Mouse (Mus musculus): ENCODE data around the gene Gm6525. TPM values are rescaled to one million over a fixed set of nuclear protein-coding genes. Genes with fewer than 3 reads are reported as not detected.

Gene Gm6525
- 1.2 and 1.7 TPM in 2 replicates for polyA plus RNA-seq (2014; fragmentation: Nextera tagmentation; extraction: Ambion mirVana)

DNA sequence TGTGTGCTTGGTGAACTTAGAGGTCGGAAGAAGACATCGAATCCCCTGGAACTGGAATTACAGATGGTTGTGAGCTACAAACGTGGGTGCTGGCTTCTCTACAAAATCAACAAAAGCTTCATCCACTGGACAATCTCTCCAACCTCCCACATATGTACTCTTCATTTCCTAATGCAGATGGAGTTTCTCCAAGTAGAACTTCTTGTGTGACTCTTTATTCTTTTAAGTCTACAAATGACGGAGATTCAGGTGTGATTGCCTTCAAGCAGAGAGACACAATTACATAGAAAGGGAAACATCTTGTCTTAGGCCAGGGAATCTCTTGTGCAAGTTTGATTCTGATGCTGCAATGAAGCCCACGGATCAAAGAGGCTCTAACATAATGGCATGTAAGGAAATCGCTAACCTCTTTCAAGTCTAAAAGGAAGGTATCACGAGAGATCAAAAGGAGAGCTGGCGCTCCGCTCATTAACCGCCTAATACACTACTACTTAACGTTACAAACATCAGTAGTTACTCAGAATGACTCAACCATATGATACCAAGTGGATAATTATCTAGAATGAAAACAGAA lies at the start of gene Gm6525:
Gm6525 (plus strand) TSS at position 524 of the 574 bp plus-strand sequence.
- WGBS: 89% methylated on average over 11 of the region's 11 CpGs

DNA sequence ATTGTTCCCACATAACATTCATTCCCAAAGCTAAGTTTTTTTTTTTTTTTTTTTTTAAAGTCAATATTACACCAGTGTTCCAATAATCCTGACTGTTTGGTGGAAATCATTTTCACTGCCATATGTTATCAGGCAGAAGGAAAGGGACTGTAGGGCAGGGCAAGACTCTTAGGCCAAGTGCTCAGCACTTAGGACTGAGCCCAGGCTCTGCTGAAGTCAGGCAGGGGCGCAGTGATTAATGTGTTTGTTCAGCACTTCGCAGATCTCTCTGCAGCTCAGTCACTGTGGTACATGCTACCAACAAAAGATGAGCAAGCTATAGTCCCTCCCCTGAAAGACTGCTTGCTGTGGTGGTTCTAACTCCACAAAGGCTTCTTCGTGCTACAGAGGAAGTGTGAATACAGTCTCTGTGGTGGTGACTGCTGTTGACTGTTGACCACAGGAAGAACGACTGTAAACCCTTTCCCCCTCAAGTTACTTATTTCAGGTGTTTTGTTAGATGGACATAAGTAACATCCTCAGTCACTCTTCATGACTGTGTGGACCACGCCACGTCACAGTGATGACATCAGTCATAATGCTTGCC lies 48.1 kb upstream of the Gm6525 start:
- no peak overlapping the region for H3K9ac ChIP-seq (replicated peaks; ENCODE audit: low read depth, low read length)
- WGBS: 56% methylated on average over 6 of the region's 6 CpGs
- H3K27ac ChIP-seq (ENCODE audit: low read length): no peak overlapping the region

More for the DNA sequence above, at the start of gene Gm6525:
- Histone ChIP-seq H3K9ac (replicated peaks; ENCODE audit: low read depth, low read length) (no peak within 1 kb of the TSS), H3K9me3 (ENCODE audit: control insufficient read depth, low read depth, low read length) (no peaks in the 10 kb centered on the region), H3K27ac (ENCODE audit: low read length) (no peak within 1 kb of the TSS), H3K36me3 (ENCODE audit: control insufficient read depth, insufficient read depth, low read length) (no peaks in the 10 kb centered on the region), H3K4me2 (replicated peaks; ENCODE audit: low read depth, low read length) (no peak within 1 kb of the TSS), H3K4me3 (ENCODE audit: low read depth, low read length) (no peak within 1 kb of the TSS), H3K27me3 (ENCODE audit: control insufficient read depth, insufficient read depth, low read length) (no peaks in the 10 kb centered on the region), H3K4me1 (ENCODE audit: control insufficient read depth, insufficient read depth, low read length) (no peaks in the 10 kb centered on the region)
- no peak for ATAC-seq (ENCODE audit: insufficient number of reproducible peaks, insufficient read depth, low FRiP score, low read depth)

DNA sequence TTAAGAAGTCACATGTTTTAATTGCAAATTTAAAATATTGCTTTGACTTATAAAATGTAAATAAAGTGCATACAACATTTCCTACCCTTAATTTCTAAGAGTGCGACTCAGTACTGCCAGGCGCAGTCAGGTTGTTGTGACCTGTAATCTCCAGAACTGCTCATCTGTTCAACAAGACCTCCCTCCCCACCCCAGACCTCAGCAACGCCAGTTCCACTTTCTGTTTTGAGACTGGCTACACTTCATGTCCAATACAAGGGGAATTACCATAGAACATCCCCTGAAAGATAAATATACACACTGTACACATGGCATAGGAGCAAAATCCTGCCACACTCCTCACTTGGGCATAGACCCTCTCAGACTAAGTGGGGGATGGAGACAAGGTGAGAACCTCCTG lies 47.2 kb upstream of the Gm6525 start:
- Histone ChIP-seq H3K27ac (ENCODE audit: low read length) (no peak overlapping the region), H3K4me2 (replicated peaks; ENCODE audit: low read depth, low read length) (no peak overlapping the region), H3K36me3 (ENCODE audit: control insufficient read depth, insufficient read depth, low read length) (no peaks in the 10 kb centered on the region), H3K9me3 (ENCODE audit: control insufficient read depth, low read depth, low read length) (no peaks in the 10 kb centered on the region), H3K4me3 (ENCODE audit: low read depth, low read length) (no peak overlapping the region), H3K4me1 (ENCODE audit: control insufficient read depth, insufficient read depth, low read length) (peaks cover 11% of the 10 kb centered on the region; the same call in 1 of the 2 replicates), H3K9ac (replicated peaks; ENCODE audit: low read depth, low read length) (no peak overlapping the region), H3K27me3 (ENCODE audit: control insufficient read depth, insufficient read depth, low read length) (no peaks in the 10 kb centered on the region)
- 83% methylated on average over 3 of the region's 3 CpGs for WGBS
- ATAC-seq (ENCODE audit: insufficient number of reproducible peaks, insufficient read depth, low FRiP score, low read depth): no peak

More for the DNA sequence above, 48.1 kb upstream of the Gm6525 start:
- H3K36me3 ChIP-seq (ENCODE audit: control insufficient read depth, insufficient read depth, low read length): no peaks in the 10 kb centered on the region
- no peak overlapping the region for H3K4me2 ChIP-seq (replicated peaks; ENCODE audit: low read depth, low read length)
- ATAC-seq (ENCODE audit: insufficient number of reproducible peaks, insufficient read depth, low FRiP score, low read depth): no peak
- no peaks in the 10 kb centered on the region for H3K9me3 ChIP-seq (ENCODE audit: control insufficient read depth, low read depth, low read length)
- no peak overlapping the region for H3K4me3 ChIP-seq (ENCODE audit: low read depth, low read length)
- H3K27me3 ChIP-seq (ENCODE audit: control insufficient read depth, insufficient read depth, low read length): no peaks in the 10 kb centered on the region
- H3K4me1 ChIP-seq (ENCODE audit: control insufficient read depth, insufficient read depth, low read length): peaks cover 9% of the 10 kb centered on the region; the same call in 1 of the 2 replicates

DNA sequence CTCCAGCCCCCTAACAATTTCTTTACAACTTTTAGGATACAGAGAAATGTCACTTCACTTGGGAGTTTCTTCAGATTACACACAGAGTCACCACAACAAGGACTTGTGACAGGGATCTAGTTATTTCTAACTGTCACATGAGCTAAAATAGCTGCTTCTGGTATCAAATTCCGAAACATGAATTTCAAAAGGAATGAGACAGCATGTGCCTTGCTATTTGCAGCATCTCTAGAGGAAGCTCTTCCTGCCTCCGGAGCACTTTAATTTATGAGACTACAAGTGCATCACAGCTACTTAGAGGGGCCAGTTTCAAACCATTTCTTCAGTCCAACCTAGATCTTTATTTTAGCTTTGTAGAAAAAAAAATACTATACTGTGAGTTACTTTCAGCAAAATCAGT lies 46.5 kb upstream of the Gm6525 start:
- ATAC-seq (ENCODE audit: insufficient number of reproducible peaks, insufficient read depth, low FRiP score, low read depth): no peak
- H3K27me3 ChIP-seq (ENCODE audit: control insufficient read depth, insufficient read depth, low read length): no peaks in the 10 kb centered on the region
- H3K9me3 ChIP-seq (ENCODE audit: control insufficient read depth, low read depth, low read length): no peaks in the 10 kb centered on the region
- no peak overlapping the region for H3K4me3 ChIP-seq (ENCODE audit: low read depth, low read length)
- H3K9ac ChIP-seq (replicated peaks; ENCODE audit: low read depth, low read length): no peak overlapping the region
- peaks cover 11% of the 10 kb centered on the region; the same call in 1 of the 2 replicates for H3K4me1 ChIP-seq (ENCODE audit: control insufficient read depth, insufficient read depth, low read length)
- no peak overlapping the region for H3K4me2 ChIP-seq (replicated peaks; ENCODE audit: low read depth, low read length)
- no peaks in the 10 kb centered on the region for H3K36me3 ChIP-seq (ENCODE audit: control insufficient read depth, insufficient read depth, low read length)
- WGBS: 73% methylated on average over 2 of the region's 2 CpGs
- no peak overlapping the region for H3K27ac ChIP-seq (ENCODE audit: low read length)

DNA sequence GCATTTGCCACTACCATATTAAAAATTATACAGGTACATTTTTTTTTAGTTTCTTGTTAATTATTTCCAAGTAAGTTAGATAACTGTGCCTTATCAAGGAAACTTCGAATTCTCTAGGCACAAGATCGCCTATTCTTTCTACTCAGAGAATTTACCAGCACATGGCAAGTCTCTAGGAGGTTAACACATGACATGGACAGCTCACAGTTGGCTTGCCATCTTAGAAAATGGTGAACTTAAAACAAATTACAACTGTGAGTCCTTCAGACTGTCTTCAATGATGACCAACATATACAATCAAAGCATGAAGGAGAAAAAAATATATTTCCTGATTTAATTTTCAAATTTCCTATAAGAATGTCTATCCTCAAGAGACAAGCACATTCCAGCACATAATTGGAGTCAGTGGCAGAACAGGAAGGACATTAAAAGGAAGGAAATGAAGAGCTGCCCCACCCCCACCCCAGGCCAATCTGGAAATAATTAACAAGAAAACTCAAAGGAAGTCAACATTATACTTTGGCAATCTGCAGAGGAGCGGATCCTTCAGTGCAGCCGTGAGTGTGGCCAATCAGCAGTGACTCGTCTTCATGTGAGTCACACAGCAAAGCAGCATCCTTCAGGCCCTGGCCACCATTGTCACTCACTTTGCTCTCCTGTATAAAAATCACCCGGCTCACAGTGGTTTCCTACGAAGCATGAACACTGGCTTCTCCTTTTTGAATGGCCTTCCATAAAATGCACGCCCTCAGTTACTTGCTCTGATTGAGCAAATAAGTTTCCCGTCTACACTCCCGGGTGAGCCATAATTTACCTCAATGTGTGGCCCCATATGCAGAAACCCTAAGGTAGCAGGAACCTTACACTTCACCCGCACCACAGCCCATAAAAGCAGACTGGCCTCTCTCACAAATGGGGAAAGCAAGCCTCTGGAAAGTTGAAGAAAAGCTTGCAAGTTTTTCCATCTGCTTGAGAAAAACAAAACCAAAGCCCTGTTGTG lies 44.7 kb upstream of the Gm6525 start:
- Histone ChIP-seq H3K9me3 (ENCODE audit: control insufficient read depth, low read depth, low read length) (no peaks in the 10 kb centered on the region), H3K4me1 (ENCODE audit: control insufficient read depth, insufficient read depth, low read length) (peaks cover 11% of the 10 kb centered on the region; the same call in 1 of the 2 replicates), H3K36me3 (ENCODE audit: control insufficient read depth, insufficient read depth, low read length) (no peaks in the 10 kb centered on the region), H3K4me2 (replicated peaks; ENCODE audit: low read depth, low read length) (no peak overlapping the region), H3K27ac (ENCODE audit: low read length) (no peak overlapping the region), H3K9ac (replicated peaks; ENCODE audit: low read depth, low read length) (no peak overlapping the region), H3K27me3 (ENCODE audit: control insufficient read depth, insufficient read depth, low read length) (no peaks in the 10 kb centered on the region), H3K4me3 (ENCODE audit: low read depth, low read length) (no peak overlapping the region)
- ATAC-seq (ENCODE audit: insufficient number of reproducible peaks, insufficient read depth, low FRiP score, low read depth): peak; percentile 46; the same call in 1 of the 2 replicates
- 63% methylated on average over 11 of the region's 11 CpGs for WGBS

DNA sequence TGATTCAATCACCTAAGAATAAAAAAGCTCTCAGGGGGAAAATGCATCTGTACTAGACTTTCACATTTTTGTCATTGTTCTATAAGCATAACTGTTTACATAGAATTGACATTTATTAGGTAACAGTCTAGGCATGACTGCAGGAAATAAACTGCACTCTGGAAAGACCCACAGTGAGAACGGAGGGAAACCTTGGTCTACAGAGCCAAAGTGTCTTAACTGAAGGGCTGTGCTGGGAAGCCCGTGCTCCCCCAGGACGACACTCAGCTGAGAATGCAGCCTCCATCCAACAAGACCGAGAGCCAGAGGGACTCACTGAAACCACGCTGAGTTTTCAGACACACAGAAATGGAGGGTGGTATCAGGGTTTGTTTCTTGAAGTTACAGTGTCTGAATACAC lies 43.1 kb upstream of the Gm6525 start:
- Histone ChIP-seq H3K9me3 (ENCODE audit: control insufficient read depth, low read depth, low read length) (no peaks in the 10 kb centered on the region), H3K4me1 (ENCODE audit: control insufficient read depth, insufficient read depth, low read length) (peaks cover 11% of the 10 kb centered on the region; the same call in 1 of the 2 replicates), H3K27me3 (ENCODE audit: control insufficient read depth, insufficient read depth, low read length) (no peaks in the 10 kb centered on the region), H3K9ac (replicated peaks; ENCODE audit: low read depth, low read length) (no peak overlapping the region), H3K36me3 (ENCODE audit: control insufficient read depth, insufficient read depth, low read length) (no peaks in the 10 kb centered on the region), H3K4me3 (ENCODE audit: low read depth, low read length) (no peak overlapping the region), H3K27ac (ENCODE audit: low read length) (no peak overlapping the region), H3K4me2 (replicated peaks; ENCODE audit: low read depth, low read length) (no peak overlapping the region)
- WGBS: 38% methylated on average over 5 of the region's 5 CpGs
- ATAC-seq (ENCODE audit: insufficient number of reproducible peaks, insufficient read depth, low FRiP score, low read depth): no peak

DNA sequence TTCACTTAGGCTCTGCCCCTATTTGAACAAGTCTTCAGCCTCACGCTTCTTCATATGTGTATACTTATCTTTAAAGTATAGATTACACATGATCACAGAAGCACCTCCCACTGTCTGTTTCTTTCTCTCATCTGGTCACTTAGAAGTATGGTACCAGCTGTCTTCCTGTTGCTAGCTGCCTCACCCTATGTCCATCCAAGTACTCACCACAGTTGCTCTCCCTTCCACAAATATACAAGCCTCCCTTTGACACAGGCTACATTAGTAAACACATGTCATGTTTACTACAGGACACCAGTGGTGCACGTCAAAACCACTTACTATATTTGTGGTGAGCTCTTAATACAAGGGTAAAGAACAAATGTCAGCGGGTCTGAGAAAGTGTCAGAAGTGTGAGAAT lies 42.5 kb upstream of the Gm6525 start:
- no peak overlapping the region for H3K9ac ChIP-seq (replicated peaks; ENCODE audit: low read depth, low read length)
- H3K36me3 ChIP-seq (ENCODE audit: control insufficient read depth, insufficient read depth, low read length): no peaks in the 10 kb centered on the region
- WGBS: 80% methylated on average over 3 of the region's 3 CpGs
- ATAC-seq (ENCODE audit: insufficient number of reproducible peaks, insufficient read depth, low FRiP score, low read depth): no peak
- H3K9me3 ChIP-seq (ENCODE audit: control insufficient read depth, low read depth, low read length): no peaks in the 10 kb centered on the region
- H3K27me3 ChIP-seq (ENCODE audit: control insufficient read depth, insufficient read depth, low read length): no peaks in the 10 kb centered on the region
- peaks cover 11% of the 10 kb centered on the region; the same call in 1 of the 2 replicates for H3K4me1 ChIP-seq (ENCODE audit: control insufficient read depth, insufficient read depth, low read length)
- no peak overlapping the region for H3K27ac ChIP-seq (ENCODE audit: low read length)
- H3K4me2 ChIP-seq (replicated peaks; ENCODE audit: low read depth, low read length): no peak overlapping the region
- H3K4me3 ChIP-seq (ENCODE audit: low read depth, low read length): no peak overlapping the region

DNA sequence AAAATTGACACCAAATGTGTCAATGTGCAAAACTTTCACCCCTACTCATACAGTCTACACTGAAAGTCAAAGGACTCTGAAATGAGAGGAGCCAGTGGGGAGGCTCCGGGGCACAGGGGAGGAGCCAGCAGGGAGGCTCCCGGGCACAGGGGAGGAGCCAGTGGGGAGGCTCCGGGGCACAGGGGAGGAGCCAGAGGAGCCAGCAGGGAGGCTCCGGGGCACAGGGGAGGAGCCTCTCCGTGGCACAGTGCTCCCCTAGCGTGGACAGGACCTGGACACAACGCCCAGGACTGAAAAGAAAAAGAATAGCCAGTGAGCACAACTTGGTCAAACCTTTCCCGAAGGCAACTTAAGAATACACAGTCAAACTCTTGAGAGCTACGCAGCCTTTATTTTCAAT lies 38.5 kb upstream of the Gm6525 start:
- Histone ChIP-seq H3K4me3 (ENCODE audit: low read depth, low read length) (no peak overlapping the region), H3K4me1 (ENCODE audit: control insufficient read depth, insufficient read depth, low read length) (0 out of 2 replicates have a peak, but pooled peaks cover 2% of the 10 kb centered on the region), H3K4me2 (replicated peaks; ENCODE audit: low read depth, low read length) (no peak overlapping the region), H3K27me3 (ENCODE audit: control insufficient read depth, insufficient read depth, low read length) (no peaks in the 10 kb centered on the region), H3K27ac (ENCODE audit: low read length) (no peak overlapping the region), H3K36me3 (ENCODE audit: control insufficient read depth, insufficient read depth, low read length) (no peaks in the 10 kb centered on the region), H3K9me3 (ENCODE audit: control insufficient read depth, low read depth, low read length) (no peaks in the 10 kb centered on the region), H3K9ac (replicated peaks; ENCODE audit: low read depth, low read length) (no peak overlapping the region)
- 32% methylated on average over 9 of the region's 9 CpGs for WGBS
- ATAC-seq (ENCODE audit: insufficient number of reproducible peaks, insufficient read depth, low FRiP score, low read depth): peak; percentile 88
